Mouse (Mus musculus) E14TG2a.4 (cell line): ENCODE data around the gene Gga3.
A peak's percentile ranks its signal among the peaks of the same experiment; 100 is the strongest.

Experiments
- CTCF ChIP-seq: conservative IDR thresholded peaks from 2 replicates; pipeline ENCODE4 v1.5.1; 2014; ENCODE audit warnings: low read length
- NANOG ChIP-seq: IDR thresholded peaks from 2 replicates; pipeline ENCODE4 v1.6.1; 2014; ENCODE audit warnings: borderline replicate concordance, low read length, mixed read lengths
- POU5F1 ChIP-seq: IDR thresholded peaks from 2 replicates; pipeline ENCODE4 v1.6.1; 2014; ENCODE audit warnings: low read length, borderline replicate concordance

- peak; percentile 16; the same call in 1 of the 2 replicates for TF ChIP-seq CTCF
- TF ChIP-seq POU5F1: no peak
- no peak for TF ChIP-seq NANOG
Measured at GRCm38 (mm10) chr11:115590526-115591075, 13.2 kb downstream of the Gga3 start.
